Mouse (Mus musculus): ENCODE results near the gene Pla2g5. TPM values are rescaled to one million over a fixed set of nuclear protein-coding genes. Genes with fewer than 3 reads are reported as not detected.
"Not testable (repeated sequence)": the region's sequence is repeated elsewhere in the genome, so short reads cannot be mapped to it uniquely, and the experiment has no call there.

Pla2g5 gene
- polyA plus RNA-seq, 1 experiment from 2014 or later: 0.24 TPM

GRCm38 (mm10) chr4:138855092-138855632 is 8.1 kb downstream of the Pla2g5 start:
- 90% methylated on average over 9 of the region's 9 CpGs for WGBS
- no peak for ATAC-seq (ENCODE audit: low FRiP score)
- peaks cover 16% of the 10 kb centered on the region for H3K27me3 ChIP-seq
- no peak overlapping the region for H3K9ac ChIP-seq
- no peak overlapping the region for H3K4me2 ChIP-seq
- no peak overlapping the region for H3K4me3 ChIP-seq (replicated peaks)
- H3K4me1 ChIP-seq: no peaks in the 10 kb centered on the region
- no peak overlapping the region for H3K27ac ChIP-seq
- no peaks in the 10 kb centered on the region for H3K36me3 ChIP-seq (replicated peaks)
- H3K9me3 ChIP-seq: no peaks in the 10 kb centered on the region

- Histone ChIP-seq H3K27ac (no peak overlapping the region), H3K4me3 (replicated peaks) (no peak overlapping the region), H3K36me3 (replicated peaks) (no peaks in the 10 kb centered on the region), H3K27me3 (peaks cover 16% of the 10 kb centered on the region), H3K9ac (no peak overlapping the region), H3K9me3 (no peaks in the 10 kb centered on the region), H3K4me1 (no peaks in the 10 kb centered on the region), H3K4me2 (no peak overlapping the region)
- ATAC-seq (ENCODE audit: low FRiP score): no peak
- 76% methylated on average over 6 of the region's 6 CpGs for WGBS
Measured at GRCm38 (mm10) chr4:138852961-138853360, 10.3 kb downstream of the Pla2g5 start.

GRCm38 (mm10) chr4:138851463-138851862 is 11.8 kb downstream of the Pla2g5 start:
- Histone ChIP-seq H3K36me3 (replicated peaks) (no peaks in the 10 kb centered on the region), H3K27ac (no peak overlapping the region), H3K9ac (no peak overlapping the region), H3K27me3 (peaks cover 16% of the 10 kb centered on the region), H3K4me2 (no peak overlapping the region), H3K4me3 (replicated peaks) (no peak overlapping the region), H3K4me1 (no peaks in the 10 kb centered on the region), H3K9me3 (no peaks in the 10 kb centered on the region)
- WGBS: 6% methylated on average over 4 of the region's 4 CpGs
- 0 out of 2 replicates have a peak, but pooled peaks have one; percentile 36 for ATAC-seq (ENCODE audit: low FRiP score)

DNA sequence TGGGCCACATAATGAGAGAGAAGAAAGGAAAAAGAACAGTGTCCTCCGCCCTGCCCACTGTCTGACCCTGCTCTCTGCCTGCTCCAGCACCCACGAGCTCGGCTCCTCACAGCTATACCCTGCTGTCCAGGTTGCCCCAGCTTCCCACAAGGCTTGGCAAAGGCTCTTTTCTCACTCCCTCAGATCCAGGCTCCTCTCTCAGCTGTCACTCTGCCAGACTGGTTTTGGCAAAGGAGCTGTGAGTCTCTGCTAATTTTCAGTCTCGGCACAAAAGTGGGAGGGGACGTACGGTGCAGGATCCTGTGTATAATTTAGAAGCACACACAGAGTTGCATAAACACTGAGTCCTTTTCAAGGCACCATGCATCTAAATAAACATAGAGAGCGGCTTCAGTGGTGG is 21.9 kb downstream of the Pla2g5 start:
- no peaks in the 10 kb centered on the region for H3K4me1 ChIP-seq
- WGBS: 85% methylated on average over 7 of the region's 7 CpGs
- H3K27ac ChIP-seq: no peak overlapping the region
- H3K27me3 ChIP-seq: no peaks in the 10 kb centered on the region
- H3K9me3 ChIP-seq: peaks cover 17% of the 10 kb centered on the region
- no peak for ATAC-seq (ENCODE audit: low FRiP score)
- H3K4me3 ChIP-seq (replicated peaks): no peak overlapping the region
- no peaks in the 10 kb centered on the region for H3K36me3 ChIP-seq (replicated peaks)
- H3K4me2 ChIP-seq: no peak overlapping the region
- H3K9ac ChIP-seq: no peak overlapping the region

DNA sequence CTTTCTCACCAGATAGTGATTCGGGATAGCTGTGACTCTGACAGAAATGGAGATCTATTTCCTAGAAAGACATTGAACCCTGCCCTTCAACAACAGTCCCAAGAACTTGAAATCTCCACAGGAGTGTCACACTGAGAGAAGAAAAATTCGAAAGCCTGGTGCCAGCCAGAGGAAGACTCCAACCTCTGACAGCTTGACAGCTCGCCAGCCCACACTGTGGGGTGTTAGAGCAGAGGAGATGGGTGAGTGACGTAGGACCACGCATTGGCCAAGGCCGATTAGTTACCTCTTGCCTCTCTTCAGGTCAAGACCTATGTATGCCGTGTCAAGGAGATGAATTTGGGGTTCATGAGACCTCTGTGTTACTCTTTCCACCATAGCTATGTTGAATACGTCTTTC is 22.6 kb downstream of the Pla2g5 start:
- no peak overlapping the region for H3K9ac ChIP-seq
- ATAC-seq (ENCODE audit: low FRiP score): no peak
- no peak overlapping the region for H3K4me3 ChIP-seq (replicated peaks)
- H3K27me3 ChIP-seq: no peaks in the 10 kb centered on the region
- H3K27ac ChIP-seq: no peak overlapping the region
- H3K36me3 ChIP-seq (replicated peaks): no peaks in the 10 kb centered on the region
- H3K4me1 ChIP-seq: no peaks in the 10 kb centered on the region
- peaks cover 17% of the 10 kb centered on the region for H3K9me3 ChIP-seq
- H3K4me2 ChIP-seq: no peak overlapping the region
- WGBS: 82% methylated on average over 8 of the region's 8 CpGs

GRCm38 (mm10) chr4:138839806-138840205 is 23.5 kb downstream of the Pla2g5 start:
- H3K4me3 ChIP-seq (replicated peaks): no peak overlapping the region
- H3K9me3 ChIP-seq: peaks cover 14% of the 10 kb centered on the region
- no peaks in the 10 kb centered on the region for H3K4me1 ChIP-seq
- no peaks in the 10 kb centered on the region for H3K36me3 ChIP-seq (replicated peaks)
- no peak overlapping the region for H3K27ac ChIP-seq
- H3K27me3 ChIP-seq: no peaks in the 10 kb centered on the region
- WGBS: 83% methylated on average over 6 of the region's 6 CpGs
- H3K4me2 ChIP-seq: no peak overlapping the region
- H3K9ac ChIP-seq: no peak overlapping the region
- no peak for ATAC-seq (ENCODE audit: low FRiP score)

DNA sequence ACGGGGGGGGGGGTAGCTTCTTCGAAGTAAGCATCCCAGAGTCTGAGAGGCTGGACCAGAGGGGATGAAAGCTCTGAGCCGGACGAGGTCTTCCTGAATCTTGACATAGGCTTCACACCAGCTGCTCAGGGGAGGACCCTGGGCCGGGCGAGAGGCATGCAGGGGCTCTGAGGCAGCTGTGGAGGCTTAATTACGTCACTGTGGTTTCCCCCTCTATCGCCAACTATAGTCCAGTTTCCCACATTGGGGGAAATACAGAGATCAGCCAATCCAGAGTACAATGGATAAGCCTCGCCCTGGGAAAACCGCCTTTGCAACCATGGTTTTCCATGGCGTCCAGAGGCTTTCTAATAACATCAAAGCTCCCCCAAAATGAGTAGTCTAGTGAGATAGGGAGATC is 36.1 kb downstream of the Pla2g5 start:
- 64% methylated on average over 11 of the region's 11 CpGs for WGBS
- no peaks in the 10 kb centered on the region for H3K36me3 ChIP-seq (replicated peaks)
- H3K9me3 ChIP-seq: no peaks in the 10 kb centered on the region
- H3K9ac ChIP-seq: no peak overlapping the region
- no peak overlapping the region for H3K4me2 ChIP-seq
- H3K4me3 ChIP-seq (replicated peaks): no peak overlapping the region
- peaks cover 4% of the 10 kb centered on the region; the same call in 1 of the 2 replicates for H3K27me3 ChIP-seq
- no peak overlapping the region for H3K27ac ChIP-seq
- no peaks in the 10 kb centered on the region for H3K4me1 ChIP-seq
- no peak for ATAC-seq (ENCODE audit: low FRiP score)

- H3K36me3 ChIP-seq (replicated peaks): no peaks in the 10 kb centered on the region
- H3K4me2 ChIP-seq: no peak overlapping the region
- no peaks in the 10 kb centered on the region for H3K9me3 ChIP-seq
- no peak overlapping the region for H3K9ac ChIP-seq
- 77% methylated on average over 18 of the region's 18 CpGs for WGBS
- no peaks in the 10 kb centered on the region for H3K4me1 ChIP-seq
- H3K27ac ChIP-seq: no peak overlapping the region
- H3K4me3 ChIP-seq (replicated peaks): no peak overlapping the region
- no peak for ATAC-seq (ENCODE audit: low FRiP score)
- peaks cover 4% of the 10 kb centered on the region; the same call in 1 of the 2 replicates for H3K27me3 ChIP-seq
Measured at GRCm38 (mm10) chr4:138825751-138826567, 37.3 kb downstream of the Pla2g5 start.

- H3K4me1 ChIP-seq: no peaks in the 10 kb centered on the region
- H3K4me2 ChIP-seq: no peak overlapping the region
- H3K4me3 ChIP-seq (replicated peaks): no peak overlapping the region
- H3K27ac ChIP-seq: no peak overlapping the region
- ATAC-seq (ENCODE audit: low FRiP score): no peak
- H3K36me3 ChIP-seq (replicated peaks): no peaks in the 10 kb centered on the region
- WGBS: 78% methylated on average over 2 of the region's 2 CpGs
- H3K9me3 ChIP-seq: no peaks in the 10 kb centered on the region
- H3K9ac ChIP-seq: no peak overlapping the region
- peaks cover 4% of the 10 kb centered on the region; the same call in 1 of the 2 replicates for H3K27me3 ChIP-seq
Measured at GRCm38 (mm10) chr4:138824660-138825059, 38.6 kb downstream of the Pla2g5 start.

DNA sequence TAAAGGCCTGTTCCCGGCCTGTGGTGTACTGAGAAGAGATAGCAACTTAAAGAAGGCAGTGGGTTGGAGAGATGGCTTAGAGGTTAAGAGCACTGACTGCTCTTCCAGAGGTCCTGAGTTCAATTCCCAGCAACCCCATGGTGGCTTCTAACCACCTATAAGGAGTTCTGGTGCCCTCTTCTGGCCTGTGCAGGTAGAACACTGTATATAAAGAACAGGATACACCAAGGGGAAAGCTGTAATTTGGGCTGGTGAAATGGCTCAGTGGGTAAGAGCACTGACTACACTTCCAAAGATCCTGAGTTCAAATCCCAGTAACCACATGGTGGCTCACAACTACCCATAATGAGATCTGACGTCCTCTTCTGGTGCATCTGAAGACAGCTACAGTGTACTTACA is 39.1 kb downstream of the Pla2g5 start:
- not testable (repeated sequence) for H3K4me1 ChIP-seq; H3K27ac ChIP-seq; H3K4me2 ChIP-seq; ATAC-seq (ENCODE audit: low FRiP score); H3K9me3 ChIP-seq; H3K36me3 ChIP-seq (replicated peaks); H3K27me3 ChIP-seq; H3K9ac ChIP-seq; H3K4me3 ChIP-seq (replicated peaks)
- 80% methylated on average over 2 of the region's 2 CpGs for WGBS

DNA sequence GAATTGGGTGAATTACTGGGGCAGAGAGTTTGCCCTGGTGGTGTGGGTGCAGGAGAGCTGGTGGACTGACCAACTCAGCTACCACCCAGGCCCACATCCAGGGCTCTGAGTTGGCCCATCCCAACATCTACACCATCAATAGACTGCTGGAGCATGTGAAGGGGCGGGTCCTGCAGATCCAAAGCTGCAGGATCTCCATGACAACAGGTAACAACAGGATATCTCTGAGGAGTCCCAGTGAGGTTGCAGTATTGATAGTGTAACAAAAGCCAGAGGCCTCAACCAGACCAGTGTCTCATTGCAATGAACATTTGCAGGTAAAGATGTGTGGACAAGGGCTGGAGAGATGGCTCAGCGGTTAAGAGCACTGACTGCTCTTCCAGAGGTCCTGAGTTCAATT is 42.2 kb downstream of the Pla2g5 start:
- no peak for ATAC-seq (ENCODE audit: low FRiP score)
- 0 out of 2 replicates have a peak, but pooled peaks cover 3% of the 10 kb centered on the region for H3K27me3 ChIP-seq
- 89% methylated on average over 2 of the region's 2 CpGs for WGBS
- no peaks in the 10 kb centered on the region for H3K9me3 ChIP-seq
- H3K4me1 ChIP-seq: peaks cover 7% of the 10 kb centered on the region
- H3K4me3 ChIP-seq (replicated peaks): no peak overlapping the region
- H3K27ac ChIP-seq: no peak overlapping the region
- H3K4me2 ChIP-seq: no peak overlapping the region
- no peak overlapping the region for H3K9ac ChIP-seq
- H3K36me3 ChIP-seq (replicated peaks): no peaks in the 10 kb centered on the region

GRCm38 (mm10) chr4:138819101-138819500 is 44.2 kb downstream of the Pla2g5 start:
- H3K4me1 ChIP-seq: peaks cover 7% of the 10 kb centered on the region
- H3K9me3 ChIP-seq: no peaks in the 10 kb centered on the region
- no peak overlapping the region for H3K27ac ChIP-seq
- H3K4me3 ChIP-seq (replicated peaks): no peak overlapping the region
- H3K27me3 ChIP-seq: 0 out of 2 replicates have a peak, but pooled peaks cover 3% of the 10 kb centered on the region
- H3K9ac ChIP-seq: no peak overlapping the region
- H3K36me3 ChIP-seq (replicated peaks): no peaks in the 10 kb centered on the region
- ATAC-seq (ENCODE audit: low FRiP score): no peak
- 31% methylated on average over 8 of the region's 8 CpGs for WGBS
- no peak overlapping the region for H3K4me2 ChIP-seq

DNA sequence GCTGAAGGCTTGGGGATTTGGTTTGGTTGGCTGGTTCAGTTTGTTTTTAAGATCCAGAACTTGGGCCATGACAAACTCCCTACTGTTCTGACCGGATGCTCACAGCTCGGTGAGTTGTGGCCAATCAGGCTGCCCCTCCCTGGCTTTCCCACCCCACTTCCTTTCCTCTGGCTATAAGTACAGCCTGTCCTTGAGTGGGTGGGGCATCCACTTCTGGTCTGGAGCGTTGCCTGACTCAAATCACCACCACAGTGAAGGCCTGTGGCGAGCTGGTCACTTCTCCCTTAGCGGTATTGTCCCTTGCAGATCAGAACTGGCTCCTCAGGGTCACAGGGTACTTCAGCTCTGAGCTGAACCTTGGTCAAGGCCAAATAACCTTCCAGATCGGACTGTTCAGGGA is 45.5 kb downstream of the Pla2g5 start:
- H3K27ac ChIP-seq: no peak overlapping the region
- no peak for ATAC-seq (ENCODE audit: low FRiP score)
- no peaks in the 10 kb centered on the region for H3K9me3 ChIP-seq
- no peak overlapping the region for H3K4me3 ChIP-seq (replicated peaks)
- 83% methylated on average over 6 of the region's 6 CpGs for WGBS
- H3K36me3 ChIP-seq (replicated peaks): no peaks in the 10 kb centered on the region
- H3K27me3 ChIP-seq: 0 out of 2 replicates have a peak, but pooled peaks cover 3% of the 10 kb centered on the region
- H3K4me1 ChIP-seq: peaks cover 7% of the 10 kb centered on the region
- H3K9ac ChIP-seq: no peak overlapping the region
- no peak overlapping the region for H3K4me2 ChIP-seq
